Mouse (Mus musculus) heart, embryonic 11.5 days (tissue): ENCODE data around the gene Ccl7. TPM values are rescaled to one million over a fixed set of nuclear protein-coding genes. Genes with fewer than 3 reads are reported as not detected.

Experiments used
- ATAC-seq: fragments of 200-750 bp; cut with Nextera tagmentation; replicated peaks from 2 replicates; pipeline ENCODE4 v1.8.0; 2017; ENCODE audit warnings: moderate library complexity; ENCODE audit not compliant: insufficient number of reproducible peaks, low FRiP score, low TSS enrichment
- H3K27ac ChIP-seq: fragments of 300-500 bp; sonication (generic); 2 replicates; pipeline ENCODE4 v1.5.1; 2014; ENCODE audit warnings: mild to moderate bottlenecking, low read depth, low read length
- H3K27me3 ChIP-seq: fragments of 300-500 bp; sonication (generic); 2 replicates; pipeline ENCODE4 v1.6.1; 2014; ENCODE audit warnings: mild to moderate bottlenecking, low read length, mixed read lengths; ENCODE audit not compliant: control insufficient read depth, insufficient read depth
- H3K36me3 ChIP-seq: fragments of 300-500 bp; sonication (generic); 2 replicates; pipeline ENCODE4 v1.6.1; 2014; ENCODE audit warnings: mild to moderate bottlenecking, low read length, moderate library complexity, mixed read lengths; ENCODE audit not compliant: control insufficient read depth, insufficient read depth
- H3K4me1 ChIP-seq: fragments of 300-500 bp; sonication (generic); 2 replicates; pipeline ENCODE4 v1.6.1; 2014; ENCODE audit warnings: low read length; ENCODE audit not compliant: control insufficient read depth, insufficient read depth
- H3K4me2 ChIP-seq: fragments of 300-500 bp; sonication (generic); 2 replicates; pipeline ENCODE4 v1.6.1; 2014; ENCODE audit warnings: mild to moderate bottlenecking, moderate library complexity
- H3K4me3 ChIP-seq: fragments of 300-500 bp; sonication (generic); 2 replicates; pipeline ENCODE4 v1.5.1; 2014; ENCODE audit warnings: low read depth, low read length
- H3K9ac ChIP-seq: fragments of 300-500 bp; sonication (generic); 2 replicates; pipeline ENCODE4 v1.6.1; 2014; ENCODE audit warnings: mild to moderate bottlenecking, low read depth, low read length, moderate library complexity
- H3K9me3 ChIP-seq: fragments of 300-500 bp; sonication (generic); replicated peaks from 2 replicates; pipeline ENCODE4 v1.6.1; 2016; ENCODE audit warnings: low read length; ENCODE audit not compliant: control insufficient read depth
- WGBS: fragments of 180-500 bp; shearing (Covaris S2); extraction: QIAGEN DNeasy Blood & Tissue Kit; methylation state at CpG from one replicate; pipeline ENCODE4 v1.1.7; 2014; ENCODE audit not compliant: insufficient replicate concordance; 5-methylcytosine and 5-hydroxymethylcytosine counted together
- polyA plus RNA-seq: library from polyadenylated mRNA; unstranded; fragments of >200 nt; fragmentation: Nextera tagmentation; extraction: Ambion mirVana; gene quantifications from 2 replicates; pipeline ENCODE4 v1.2.1, GENCODE M21; 2014

Gene Ccl7
- polyA plus RNA-seq, 1 experiment from 2014 or later, result 2.8 TPM

GRCm38 (mm10) chr11:82041671-82042080, 3.8 kb upstream of the Ccl7 start:
- Histone ChIP-seq H3K9me3 (no peaks in the 10 kb centered on the region), H3K27me3 (no peaks in the 10 kb centered on the region), H3K36me3 (no peaks in the 10 kb centered on the region), H3K4me1 (no peaks in the 10 kb centered on the region), H3K27ac (no peak overlapping the region), H3K4me3 (no peak overlapping the region), H3K9ac (no peak overlapping the region), H3K4me2 (no peak overlapping the region)
- WGBS, result 73% methylated on average over 4 of the region's 4 CpGs
- ATAC-seq, result no peak

- no peak overlapping the region for H3K4me3 ChIP-seq
- no peaks in the 10 kb centered on the region for H3K36me3 ChIP-seq
- H3K9me3 ChIP-seq, result no peaks in the 10 kb centered on the region
- no peaks in the 10 kb centered on the region for H3K4me1 ChIP-seq
- no peak overlapping the region for H3K4me2 ChIP-seq
- H3K27me3 ChIP-seq, result no peaks in the 10 kb centered on the region
- H3K27ac ChIP-seq, result no peak overlapping the region
- no peak for ATAC-seq
- no peak overlapping the region for H3K9ac ChIP-seq
- 35% methylated on average over 6 of the region's 6 CpGs for WGBS
Measured at GRCm38 (mm10) chr11:82047746-82048415, 2.4 kb downstream of the Ccl7 start.

GRCm38 (mm10) chr11:82053849-82054248, 8.3 kb downstream of the Ccl7 start:
- Histone ChIP-seq H3K9ac (no peak overlapping the region), H3K27me3 (no peaks in the 10 kb centered on the region), H3K4me3 (no peak overlapping the region), H3K9me3 (no peaks in the 10 kb centered on the region), H3K27ac (no peak overlapping the region), H3K4me2 (no peak overlapping the region), H3K36me3 (no peaks in the 10 kb centered on the region), H3K4me1 (no peaks in the 10 kb centered on the region)
- ATAC-seq, result no peak
- whole genome bisulfite sequencing, result 81% methylated on average over 7 of the region's 7 CpGs

- no peak within 1 kb of the TSS for H3K4me2 ChIP-seq
- H3K36me3 ChIP-seq, result no peaks in the 10 kb centered on the region
- WGBS, result 76% methylated on average over 6 of the region's 6 CpGs
- H3K27me3 ChIP-seq, result no peaks in the 10 kb centered on the region
- no peak within 1 kb of the TSS for H3K9ac ChIP-seq
- H3K4me3 ChIP-seq, result no peak within 1 kb of the TSS
- no peaks in the 10 kb centered on the region for H3K4me1 ChIP-seq
- no peak for ATAC-seq
- H3K9me3 ChIP-seq, result no peaks in the 10 kb centered on the region
- no peak within 1 kb of the TSS for H3K27ac ChIP-seq
Measured at GRCm38 (mm10) chr11:82057646-82058045, 12.1 kb downstream of the Ccl7 start, which contains the start of gene Ccl11. Ccl11 (plus strand) TSS chr11:82057823.

- Histone ChIP-seq H3K4me3 (no peak overlapping the region), H3K4me2 (no peak overlapping the region), H3K36me3 (no peaks in the 10 kb centered on the region), H3K9me3 (no peaks in the 10 kb centered on the region), H3K9ac (no peak overlapping the region), H3K27ac (no peak overlapping the region), H3K4me1 (no peaks in the 10 kb centered on the region), H3K27me3 (no peaks in the 10 kb centered on the region)
- 77% methylated on average over 3 of the region's 3 CpGs for WGBS
- ATAC-seq, result no peak
Measured at GRCm38 (mm10) chr11:82062226-82062625, 16.7 kb downstream of the Ccl7 start.

GRCm38 (mm10) chr11:82063454-82063853, 17.9 kb downstream of the Ccl7 start:
- no peaks in the 10 kb centered on the region for H3K27me3 ChIP-seq
- ATAC-seq, result no peak
- no peak overlapping the region for H3K27ac ChIP-seq
- no peak overlapping the region for H3K9ac ChIP-seq
- H3K9me3 ChIP-seq, result no peaks in the 10 kb centered on the region
- H3K36me3 ChIP-seq, result no peaks in the 10 kb centered on the region
- H3K4me3 ChIP-seq, result no peak overlapping the region
- no peaks in the 10 kb centered on the region for H3K4me1 ChIP-seq
- no peak overlapping the region for H3K4me2 ChIP-seq
- 59% methylated on average over 2 of the region's 2 CpGs for WGBS

GRCm38 (mm10) chr11:82066953-82067571, 21.6 kb downstream of the Ccl7 start:
- Histone ChIP-seq H3K27ac (no peak overlapping the region), H3K36me3 (no peaks in the 10 kb centered on the region), H3K4me3 (no peak overlapping the region), H3K9me3 (no peaks in the 10 kb centered on the region), H3K9ac (no peak overlapping the region), H3K4me1 (no peaks in the 10 kb centered on the region), H3K4me2 (no peak overlapping the region), H3K27me3 (no peaks in the 10 kb centered on the region)
- ATAC-seq, result no peak
- 82% methylated on average over 7 of the region's 7 CpGs for WGBS

- Histone ChIP-seq H3K36me3 (no peaks in the 10 kb centered on the region), H3K9me3 (no peaks in the 10 kb centered on the region), H3K4me1 (no peaks in the 10 kb centered on the region), H3K4me2 (no peak overlapping the region), H3K27ac (no peak overlapping the region), H3K4me3 (no peak overlapping the region), H3K27me3 (no peaks in the 10 kb centered on the region), H3K9ac (no peak overlapping the region)
- ATAC-seq, result no peak
- 81% methylated on average over 3 of the region's 3 CpGs for WGBS
Measured at GRCm38 (mm10) chr11:82071076-82071475, 25.6 kb downstream of the Ccl7 start.

GRCm38 (mm10) chr11:82072374-82072773, 26.9 kb downstream of the Ccl7 start:
- Histone ChIP-seq H3K9me3 (no peaks in the 10 kb centered on the region), H3K4me2 (no peak overlapping the region), H3K4me1 (no peaks in the 10 kb centered on the region), H3K27ac (no peak overlapping the region), H3K9ac (no peak overlapping the region), H3K36me3 (no peaks in the 10 kb centered on the region), H3K27me3 (no peaks in the 10 kb centered on the region), H3K4me3 (no peak overlapping the region)
- 79% methylated on average over 1 of the region's 1 CpGs for WGBS
- ATAC-seq, result no peak
